ENCODE assay signal across 8 mouse cellular contexts in genomic region chr9:64810822-64811537, GRCm38 (mm10). TPM values are rescaled to one million over a fixed set of nuclear protein-coding genes. Genes with fewer than 3 reads are reported as not detected.
DNase-seq lines count a peak whose midpoint lies in the region; ATAC-seq and TF ChIP-seq lines count a peak whose summit lies in the region.

Gene Dennd4a (plus strand): TSS chr9:64811340.

- H3K36me3 ChIP-seq in G1E (replicated peaks) = peaks cover 15% of the 10 kb centered on the region
- no peaks in the 10 kb centered on the region for H3K36me3 ChIP-seq in forebrain, embryonic 16.5 days (ENCODE audit: control insufficient read depth, insufficient read depth)
- H3K36me3 ChIP-seq in lung, embryonic 14.5 days (ENCODE audit: insufficient read depth) = no peaks in the 10 kb centered on the region
- H3K36me3 ChIP-seq in thymus, adult 2 months (ENCODE audit: control insufficient read depth, insufficient read depth, low read length) = no peaks in the 10 kb centered on the region

- no peak for TF ChIP-seq CTCF in G1E (IDR thresholded peaks at IDR 0.05; ENCODE audit: low read depth, low read length)
- no peak for TF ChIP-seq CTCF in layer of hippocampus, adult 2 months (conservative IDR thresholded peaks at IDR 0.05)
- TF ChIP-seq CTCF in lung, embryonic 14.5 days (IDR thresholded peaks at IDR 0.05; ENCODE audit: low read depth) = no peak
- TF ChIP-seq CTCF in olfactory bulb, adult 2 months (IDR thresholded peaks at IDR 0.05; ENCODE audit: insufficient read depth, low read depth, low read length) = no peak
- peak; percentile 24; the same call in 1 of the 2 replicates for TF ChIP-seq CTCF in thymus, adult 2 months (IDR thresholded peaks at IDR 0.05; ENCODE audit: borderline replicate concordance, control insufficient read depth, extremely low read depth, insufficient read depth, low read length, poor library complexity)

- peak within 1 kb of the TSS; percentile 96 for H3K4me3 ChIP-seq in G1E (ENCODE audit: low read depth, low read length)
- H3K4me3 ChIP-seq in forebrain, embryonic 16.5 days (replicated peaks; ENCODE audit: low read length) = peak within 1 kb of the TSS; percentile 89
- H3K4me3 ChIP-seq in layer of hippocampus, adult 2 months = peak within 1 kb of the TSS; percentile 94
- peak within 1 kb of the TSS; percentile 82 for H3K4me3 ChIP-seq in lung, embryonic 14.5 days (ENCODE audit: low read depth, low read length)
- peak within 1 kb of the TSS; percentile 100 for H3K4me3 ChIP-seq in olfactory bulb, adult 2 months (ENCODE audit: insufficient read depth, low read depth, low read length)
- peak within 1 kb of the TSS; percentile 63 for H3K4me3 ChIP-seq in thymus, adult 2 months (ENCODE audit: control insufficient read depth, insufficient read depth, low read length)

- peaks cover 59% of the 10 kb centered on the region for H3K4me1 ChIP-seq in G1E (ENCODE audit: insufficient read depth, low read depth, low read length)
- peaks cover 6% of the 10 kb centered on the region for H3K4me1 ChIP-seq in forebrain, embryonic 16.5 days (replicated peaks; ENCODE audit: control insufficient read depth, insufficient read depth, low read length)
- no peaks in the 10 kb centered on the region for H3K4me1 ChIP-seq in lung, embryonic 14.5 days (ENCODE audit: insufficient read depth)
- no peaks in the 10 kb centered on the region for H3K4me1 ChIP-seq in olfactory bulb, adult 2 months (ENCODE audit: control insufficient read depth, insufficient read depth, low read length)
- no peaks in the 10 kb centered on the region for H3K4me1 ChIP-seq in thymus, adult 2 months (replicated peaks; ENCODE audit: control insufficient read depth, insufficient read depth, low read length)

- peak within 1 kb of the TSS; percentile 67 for H3K4me2 ChIP-seq in forebrain, embryonic 16.5 days (ENCODE audit: low read length)
- H3K4me2 ChIP-seq in lung, embryonic 14.5 days = peak within 1 kb of the TSS; percentile 75

- TF ChIP-seq POLR2A in olfactory bulb, adult 2 months (IDR thresholded peaks at IDR 0.05; ENCODE audit: insufficient read depth, low read depth, low read length) = peak; percentile 36; the same call in 1 of the 2 replicates
- peak; percentile 68; the same call in 1 of the 2 replicates for TF ChIP-seq POLR2A in thymus, adult 2 months (IDR thresholded peaks at IDR 0.05; ENCODE audit: control insufficient read depth, extremely low read depth, insufficient read depth, low read length, poor library complexity)

- H3K9ac ChIP-seq in forebrain, embryonic 16.5 days (replicated peaks; ENCODE audit: low read depth, low read length) = peak within 1 kb of the TSS; percentile 88
- peak within 1 kb of the TSS; percentile 67 for H3K9ac ChIP-seq in lung, embryonic 14.5 days

- no peaks in the 10 kb centered on the region for H3K27me3 ChIP-seq in G1E (ENCODE audit: insufficient read depth, low read length)
- H3K27me3 ChIP-seq in forebrain, embryonic 16.5 days (replicated peaks; ENCODE audit: control insufficient read depth, insufficient read depth, low read length) = no peaks in the 10 kb centered on the region
- H3K27me3 ChIP-seq in lung, embryonic 14.5 days (ENCODE audit: insufficient read depth, low read length) = no peaks in the 10 kb centered on the region
- no peaks in the 10 kb centered on the region for H3K27me3 ChIP-seq in thymus, adult 2 months (ENCODE audit: control insufficient read depth, insufficient read depth, low read length)

- peak; percentile 94 for ATAC-seq in G1E (ENCODE audit: extremely low read depth, insufficient number of reproducible peaks, low FRiP score, poor library complexity, severe bottlenecking)
- peak; percentile 97 for ATAC-seq in forebrain, embryonic 16.5 days
- ATAC-seq in lung, embryonic 14.5 days (ENCODE audit: insufficient read depth) = peak; percentile 97

- H3K27ac ChIP-seq in forebrain, embryonic 16.5 days (ENCODE audit: low read length) = peak within 1 kb of the TSS; percentile 98
- peak within 1 kb of the TSS; percentile 99 for H3K27ac ChIP-seq in layer of hippocampus, adult 2 months
- peak within 1 kb of the TSS; percentile 93 for H3K27ac ChIP-seq in lung, embryonic 14.5 days (ENCODE audit: low read depth)
- H3K27ac ChIP-seq in olfactory bulb, adult 2 months (ENCODE audit: insufficient read depth, low read depth, low read length) = peak within 1 kb of the TSS; percentile 98
- peak within 1 kb of the TSS; percentile 57; the same call in 1 of the 2 replicates for H3K27ac ChIP-seq in thymus, adult 2 months (ENCODE audit: control insufficient read depth, insufficient read depth, low read length)

- under 1% methylated on average over 49 of the region's 51 CpGs for WGBS in forebrain, embryonic 16.5 days
- WGBS in lung, embryonic 14.5 days = under 1% methylated on average over 50 of the region's 51 CpGs
- WGBS in olfactory bulb, adult 2 months = under 1% methylated on average over 51 of the region's 51 CpGs
- WGBS in thymus, adult 2 months = under 1% methylated on average over 51 of the region's 51 CpGs

- no peaks in the 10 kb centered on the region for H3K9me3 ChIP-seq in G1E (replicated peaks)
- H3K9me3 ChIP-seq in forebrain, embryonic 16.5 days (ENCODE audit: control insufficient read depth, low read length) = no peaks in the 10 kb centered on the region
- no peaks in the 10 kb centered on the region for H3K9me3 ChIP-seq in lung, embryonic 14.5 days (ENCODE audit: low read depth, low read length)

- peak; percentile 91 for DNase-seq in G1E (ENCODE audit: low spot score)
- DNase-seq in cerebellum, adult 18-20 months = peak; percentile 98
- DNase-seq in heart, postnatal 36 days = peak; percentile 96
- DNase-seq in layer of hippocampus, adult 2 months (ENCODE audit: low spot score in 2 of 2) = peak; percentile 99
- DNase-seq in lung, embryonic 14.5 days = peak; percentile 99
- DNase-seq in thymus, adult 2 months = peak; percentile 99

- intact Hi-C loops in heart, postnatal 36 days (cut with DNase I) = loop anchor here (5.0 kb wide), 1 partner anchor 74 kb away; the partner anchor contains the start of gene Rab11a

RNA-seq across cellular contexts. Expression of gene Dennd4a, which starts in this region (rescaled TPM):
- total RNA-seq in G1E (2014; fragmentation: Nextera tagmentation) = 337 and 417 TPM in 2 replicates
- 71.7 and 81.3 TPM in 2 replicates for total RNA-seq in G1E (2017)
- polyA plus RNA-seq in G1E (2012) = 17.6 and 29.0 TPM in 2 replicates
- polyA plus RNA-seq in forebrain, embryonic 16.5 days (2015; fragmentation: Nextera tagmentation; extraction: Ambion mirVana) = 9.7 and 11.6 TPM in 2 replicates
- 1 to 10 TPM; 7.7 to 8.4 TPM for total RNA-seq in heart, postnatal 36 days (2021)
- 10 to 100 TPM; 39.9 to 41.5 TPM for total RNA-seq in layer of hippocampus, adult 2 months (2021)
- polyA plus RNA-seq in lung, embryonic 14.5 days (2014; fragmentation: Nextera tagmentation; extraction: Ambion mirVana) = 9.8 and 10.9 TPM in 2 replicates
- polyA plus RNA-seq in olfactory bulb, adult 2 months (2012; ENCODE audit: insufficient read depth, insufficient read length, low replicate concordance, missing spikeins) = not detected in 2 replicates
- 10.9 and 12.3 TPM in 2 replicates for polyA plus RNA-seq in thymus, adult 2 months (2012; rRNA removed)

Comparison
In these comparisons a context has a peak if more than half of its experiments do, and no peak if none do; other contexts are left out.
1. Peak in every context shown above with its lines: DNase-seq, ATAC-seq, H3K4me3 ChIP-seq and H3K27ac ChIP-seq.
2. RNA of gene Dennd4a (total RNA-seq): 71.7 to 417 TPM in G1E and 39.9 to 41.5 TPM in layer of hippocampus, adult 2 months; 7.7 to 8.4 TPM in heart, postnatal 36 days; every median in the first group is over 4 times any median in the second.